Mouse (Mus musculus): ENCODE data around the gene 1700034J05Rik. TPM values are rescaled to one million over a fixed set of nuclear protein-coding genes. Genes with fewer than 3 reads are reported as not detected.

Gene 1700034J05Rik
- polyA plus RNA-seq, 1 experiment from 2014 or later, result 0.45 TPM

GRCm38 (mm10) chr6:146944830-146945229 is 9.4 kb downstream of the 1700034J05Rik start:
- no peaks in the 10 kb centered on the region for H3K9me3 ChIP-seq
- WGBS, result 69% methylated on average over 4 of the region's 4 CpGs
- ATAC-seq (ENCODE audit: insufficient number of reproducible peaks, insufficient read depth, low FRiP score, low TSS enrichment, low read depth), result no peak
- H3K27me3 ChIP-seq, result no peaks in the 10 kb centered on the region
- peak overlapping the region; percentile 28; the same call in 1 of the 2 replicates for H3K27ac ChIP-seq
- no peak overlapping the region for H3K4me2 ChIP-seq
- peaks cover 2% of the 10 kb centered on the region; the same call in 1 of the 2 replicates for H3K36me3 ChIP-seq
- no peak overlapping the region for H3K9ac ChIP-seq
- H3K4me1 ChIP-seq, result peaks cover 42% of the 10 kb centered on the region
- H3K4me3 ChIP-seq, result no peak overlapping the region

GRCm38 (mm10) chr6:146944009-146944408 is 10.2 kb downstream of the 1700034J05Rik start:
- no peak overlapping the region for H3K27ac ChIP-seq
- no peaks in the 10 kb centered on the region for H3K9me3 ChIP-seq
- no peak overlapping the region for H3K4me3 ChIP-seq
- no peaks in the 10 kb centered on the region for H3K27me3 ChIP-seq
- no peak for ATAC-seq (ENCODE audit: insufficient number of reproducible peaks, insufficient read depth, low FRiP score, low TSS enrichment, low read depth)
- peaks cover 11% of the 10 kb centered on the region for H3K36me3 ChIP-seq
- H3K4me2 ChIP-seq, result no peak overlapping the region
- H3K4me1 ChIP-seq, result peaks cover 37% of the 10 kb centered on the region
- no peak overlapping the region for H3K9ac ChIP-seq

- H3K4me3 ChIP-seq, result no peak overlapping the region
- H3K36me3 ChIP-seq, result peaks cover 12% of the 10 kb centered on the region
- H3K9ac ChIP-seq, result no peak overlapping the region
- no peak overlapping the region for H3K4me2 ChIP-seq
- no peaks in the 10 kb centered on the region for H3K27me3 ChIP-seq
- no peak overlapping the region for H3K27ac ChIP-seq
- H3K9me3 ChIP-seq, result no peaks in the 10 kb centered on the region
- no peak for ATAC-seq (ENCODE audit: insufficient number of reproducible peaks, insufficient read depth, low FRiP score, low TSS enrichment, low read depth)
- peaks cover 20% of the 10 kb centered on the region for H3K4me1 ChIP-seq
- 77% methylated on average over 7 of the region's 7 CpGs for WGBS
These were observed 12.5 kb downstream of the 1700034J05Rik start for GRCm38 (mm10) chr6:146941505-146942275.

- no peaks in the 10 kb centered on the region for H3K27me3 ChIP-seq
- peak; percentile 67 for ATAC-seq (ENCODE audit: insufficient number of reproducible peaks, insufficient read depth, low FRiP score, low TSS enrichment, low read depth)
- no peak overlapping the region for H3K9ac ChIP-seq
- WGBS, result 69% methylated on average over 8 of the region's 8 CpGs
- H3K4me1 ChIP-seq, result peaks cover 5% of the 10 kb centered on the region
- peaks cover 12% of the 10 kb centered on the region for H3K36me3 ChIP-seq
- no peak overlapping the region for H3K4me2 ChIP-seq
- H3K27ac ChIP-seq, result no peak overlapping the region
- no peaks in the 10 kb centered on the region for H3K9me3 ChIP-seq
- H3K4me3 ChIP-seq, result no peak overlapping the region
These were observed 15.2 kb downstream of the 1700034J05Rik start for GRCm38 (mm10) chr6:146939026-146939425.

GRCm38 (mm10) chr6:146935957-146936356 is 18.3 kb downstream of the 1700034J05Rik start:
- Histone ChIP-seq H3K27me3 (no peaks in the 10 kb centered on the region), H3K4me1 (peaks cover 6% of the 10 kb centered on the region), H3K4me2 (no peak overlapping the region), H3K36me3 (peaks cover 12% of the 10 kb centered on the region), H3K9me3 (no peaks in the 10 kb centered on the region), H3K4me3 (no peak overlapping the region), H3K27ac (no peak overlapping the region), H3K9ac (no peak overlapping the region)
- WGBS, result 78% methylated on average over 6 of the region's 6 CpGs
- no peak for ATAC-seq (ENCODE audit: insufficient number of reproducible peaks, insufficient read depth, low FRiP score, low TSS enrichment, low read depth)

- H3K27me3 ChIP-seq, result no peaks in the 10 kb centered on the region
- 29% methylated on average over 6 of the region's 6 CpGs for WGBS
- no peak overlapping the region for H3K9ac ChIP-seq
- no peak overlapping the region for H3K27ac ChIP-seq
- H3K4me2 ChIP-seq, result no peak overlapping the region
- ATAC-seq (ENCODE audit: insufficient number of reproducible peaks, insufficient read depth, low FRiP score, low TSS enrichment, low read depth), result no peak
- H3K36me3 ChIP-seq, result no peaks in the 10 kb centered on the region
- no peaks in the 10 kb centered on the region for H3K9me3 ChIP-seq
- no peak overlapping the region for H3K4me3 ChIP-seq
- H3K4me1 ChIP-seq, result peaks cover 12% of the 10 kb centered on the region
These were observed 21.1 kb downstream of the 1700034J05Rik start for GRCm38 (mm10) chr6:146933123-146933522.

- H3K4me3 ChIP-seq, result no peak overlapping the region
- no peak overlapping the region for H3K9ac ChIP-seq
- ATAC-seq (ENCODE audit: insufficient number of reproducible peaks, insufficient read depth, low FRiP score, low TSS enrichment, low read depth), result no peak
- no peak overlapping the region for H3K27ac ChIP-seq
- peaks cover 39% of the 10 kb centered on the region for H3K4me1 ChIP-seq
- no peaks in the 10 kb centered on the region for H3K27me3 ChIP-seq
- H3K9me3 ChIP-seq, result no peaks in the 10 kb centered on the region
- 52% methylated on average over 2 of the region's 2 CpGs for WGBS
- H3K4me2 ChIP-seq, result no peak overlapping the region
- H3K36me3 ChIP-seq, result no peaks in the 10 kb centered on the region
These were observed 25.2 kb downstream of the 1700034J05Rik start for GRCm38 (mm10) chr6:146929031-146929430.

- Histone ChIP-seq H3K4me2 (no peak overlapping the region), H3K4me3 (no peak overlapping the region), H3K9me3 (no peaks in the 10 kb centered on the region), H3K36me3 (no peaks in the 10 kb centered on the region), H3K27ac (no peak overlapping the region; the same call in 1 of the 2 replicates), H3K9ac (no peak overlapping the region), H3K4me1 (peaks cover 37% of the 10 kb centered on the region), H3K27me3 (no peaks in the 10 kb centered on the region)
- WGBS, result 30% methylated on average over 3 of the region's 3 CpGs
- ATAC-seq (ENCODE audit: insufficient number of reproducible peaks, insufficient read depth, low FRiP score, low TSS enrichment, low read depth), result no peak
These were observed 26.1 kb downstream of the 1700034J05Rik start for GRCm38 (mm10) chr6:146928108-146928507.

- no peak overlapping the region for H3K4me2 ChIP-seq
- no peaks in the 10 kb centered on the region for H3K9me3 ChIP-seq
- no peaks in the 10 kb centered on the region for H3K27me3 ChIP-seq
- 55% methylated on average over 5 of the region's 5 CpGs for WGBS
- no peak overlapping the region for H3K27ac ChIP-seq
- no peaks in the 10 kb centered on the region for H3K36me3 ChIP-seq
- H3K4me3 ChIP-seq, result no peak overlapping the region
- ATAC-seq (ENCODE audit: insufficient number of reproducible peaks, insufficient read depth, low FRiP score, low TSS enrichment, low read depth), result no peak
- H3K9ac ChIP-seq, result no peak overlapping the region
- H3K4me1 ChIP-seq, result peaks cover 34% of the 10 kb centered on the region
These were observed 27.7 kb downstream of the 1700034J05Rik start for GRCm38 (mm10) chr6:146926415-146926980.

GRCm38 (mm10) chr6:146918341-146918740 is 35.9 kb downstream of the 1700034J05Rik start:
- no peak overlapping the region for H3K27ac ChIP-seq
- H3K27me3 ChIP-seq, result no peaks in the 10 kb centered on the region
- H3K36me3 ChIP-seq, result no peaks in the 10 kb centered on the region
- H3K4me2 ChIP-seq, result no peak overlapping the region
- H3K9me3 ChIP-seq, result no peaks in the 10 kb centered on the region
- peaks cover 10% of the 10 kb centered on the region for H3K4me1 ChIP-seq
- no peak for ATAC-seq (ENCODE audit: insufficient number of reproducible peaks, insufficient read depth, low FRiP score, low TSS enrichment, low read depth)
- H3K4me3 ChIP-seq, result no peak overlapping the region
- 90% methylated on average over 6 of the region's 6 CpGs for WGBS
- H3K9ac ChIP-seq, result no peak overlapping the region

GRCm38 (mm10) chr6:146917396-146917795 is 36.8 kb downstream of the 1700034J05Rik start:
- no peak for ATAC-seq (ENCODE audit: insufficient number of reproducible peaks, insufficient read depth, low FRiP score, low TSS enrichment, low read depth)

GRCm38 (mm10) chr6:146915808-146916207 is 38.4 kb downstream of the 1700034J05Rik start:
- H3K4me1 ChIP-seq, result peaks cover 21% of the 10 kb centered on the region
- no peaks in the 10 kb centered on the region for H3K36me3 ChIP-seq
- no peak overlapping the region for H3K4me2 ChIP-seq
- no peaks in the 10 kb centered on the region for H3K9me3 ChIP-seq
- no peak overlapping the region for H3K27ac ChIP-seq
- H3K9ac ChIP-seq, result no peak overlapping the region
- no peaks in the 10 kb centered on the region for H3K27me3 ChIP-seq
- H3K4me3 ChIP-seq, result no peak overlapping the region
- no peak for ATAC-seq (ENCODE audit: insufficient number of reproducible peaks, insufficient read depth, low FRiP score, low TSS enrichment, low read depth)
- WGBS, result 78% methylated on average over 1 of the region's 1 CpGs

More at GRCm38 (mm10) chr6:146917396-146917795, 36.8 kb downstream of the 1700034J05Rik start:
- Histone ChIP-seq H3K4me3 (no peak overlapping the region), H3K27ac (no peak overlapping the region), H3K4me2 (no peak overlapping the region), H3K9ac (no peak overlapping the region), H3K4me1 (peaks cover 19% of the 10 kb centered on the region), H3K27me3 (no peaks in the 10 kb centered on the region), H3K36me3 (no peaks in the 10 kb centered on the region), H3K9me3 (no peaks in the 10 kb centered on the region)
- WGBS, result 80% methylated on average over 3 of the region's 3 CpGs
